Mouse (Mus musculus) CH12.LX (cell line): ENCODE data around the gene Rnf115.

Experiments used
- CHD2 ChIP-seq: IDR thresholded peaks from 2 replicates; pipeline ENCODE4 v1.6.1; 2011; ENCODE audit warnings: low read length, improper control_type of control experiment
- CTCF ChIP-seq, 2 experiments: IDR thresholded peaks in 1 of 2; conservative IDR thresholded peaks in 1 of 2; 2 replicates each; pipeline ENCODE4 v1.5.1; 2011 to 2012; ENCODE audit warnings: low read depth in 2 of 2, low read length in 2 of 2, improper control_type of control experiment in 1 of 2, inconsistent platforms in 1 of 2, mild to moderate bottlenecking in 1 of 2, moderate library complexity in 1 of 2
- ELF1 ChIP-seq: IDR thresholded peaks from 2 replicates; pipeline ENCODE4 v1.6.1; 2014; ENCODE audit warnings: low read depth, mild to moderate bottlenecking, inconsistent platforms, low read length, improper control_type of control experiment
- EP300 ChIP-seq: IDR thresholded peaks from 2 replicates; pipeline ENCODE4 v1.6.1; 2011; ENCODE audit warnings: low read length, improper control_type of control experiment
- GABPA ChIP-seq: IDR thresholded peaks from 2 replicates; pipeline ENCODE4 v1.6.1; 2012; ENCODE audit warnings: low read depth, low read length, improper control_type of control experiment, inconsistent platforms; ENCODE audit not compliant: insufficient replicate concordance
- HCFC1 ChIP-seq: IDR thresholded peaks from 2 replicates; pipeline ENCODE4 v1.6.1; 2012; ENCODE audit warnings: low read depth, mild to moderate bottlenecking, inconsistent platforms, low read length, improper control_type of control experiment
- MAFK ChIP-seq: IDR thresholded peaks from 2 replicates; pipeline ENCODE4 v1.6.1; 2011; ENCODE audit warnings: low read length, improper control_type of control experiment; ENCODE audit not compliant: insufficient replicate concordance
- MAX ChIP-seq: IDR thresholded peaks from 2 replicates; pipeline ENCODE4 v1.6.1; 2011; ENCODE audit warnings: low read length, improper control_type of control experiment
- MAZ ChIP-seq: IDR thresholded peaks from 2 replicates; pipeline ENCODE4 v1.6.1; 2012; ENCODE audit warnings: low read depth, mild to moderate bottlenecking, inconsistent platforms, low read length, improper control_type of control experiment, moderate library complexity
- MEF2A ChIP-seq: IDR thresholded peaks from 2 replicates; pipeline ENCODE4 v1.6.1; 2014; ENCODE audit warnings: low read depth, mild to moderate bottlenecking, inconsistent platforms, low read length, improper control_type of control experiment, borderline replicate concordance
- MYC ChIP-seq: IDR thresholded peaks from 2 replicates; pipeline ENCODE4 v1.6.1; 2011; ENCODE audit warnings: low read depth, mild to moderate bottlenecking, improper control_type of control experiment, low read length
- POLR2A ChIP-seq: IDR thresholded peaks from 2 replicates; pipeline ENCODE4 v1.6.1; 2011; ENCODE audit warnings: low read depth, mild to moderate bottlenecking, improper control_type of control experiment, low read length
- ZNF384 ChIP-seq: IDR thresholded peaks from 2 replicates; pipeline ENCODE4 v1.6.1; 2012; ENCODE audit warnings: low read depth, low read length, improper control_type of control experiment, inconsistent platforms

DNA sequence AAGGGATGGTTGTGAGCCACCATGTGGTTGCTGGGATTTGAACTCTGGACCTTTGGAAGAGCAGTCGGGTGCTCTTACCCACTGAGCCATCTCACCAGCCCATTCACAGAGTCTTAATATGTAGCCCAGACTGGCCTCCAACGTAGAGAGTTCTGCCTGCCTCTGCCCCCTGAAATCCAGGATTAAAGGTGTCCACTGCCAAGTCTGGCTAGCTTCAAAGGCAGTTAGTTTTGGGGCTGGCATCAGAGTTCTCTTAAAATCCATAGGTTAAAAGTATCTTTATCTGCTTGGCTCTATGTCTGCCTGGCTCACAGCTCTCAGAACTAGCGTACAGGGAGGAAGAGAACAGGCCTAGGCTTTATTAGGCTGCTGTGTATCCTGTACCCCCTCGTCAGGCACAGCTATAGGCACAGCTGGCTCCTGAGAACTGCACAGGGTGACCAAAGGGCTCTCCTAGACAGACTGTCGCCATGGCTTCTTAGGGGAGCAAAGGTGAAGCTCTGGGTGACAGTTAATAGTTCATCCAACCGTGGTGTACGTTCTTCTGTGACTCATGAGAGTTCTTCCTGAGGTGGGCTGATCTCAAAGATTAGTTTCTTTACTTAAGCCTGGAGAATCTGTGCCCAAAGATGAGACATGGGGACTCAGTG, 111.7 kb downstream of the Rnf115 start:
- TF ChIP-seq EP300, result no peak
- no peak for TF ChIP-seq GABPA
- TF ChIP-seq MAFK, result no peak
- TF ChIP-seq CTCF (conservative IDR thresholded peaks at IDR 0.05 in 1 of 2, IDR thresholded peaks at IDR 0.05 in 1 of 2; ENCODE audit: low read depth in 2 of 2, low read length in 2 of 2), result no peak
- TF ChIP-seq HCFC1, result no peak
- TF ChIP-seq MAX, result no peak
- TF ChIP-seq POLR2A, result no peak
- no peak for TF ChIP-seq ZNF384
- no peak for TF ChIP-seq MAZ
- TF ChIP-seq MEF2A, result no peak
- no peak for TF ChIP-seq MYC
- no peak for TF ChIP-seq CHD2
- no peak for TF ChIP-seq ELF1
